Mouse (Mus musculus): Measurements from ENCODE around the gene Slc30a1.

Slc30a1 gene

GRCm38 (mm10) chr1:191896806-191897552, 9.6 kb upstream of the Slc30a1 start:
- DNase-seq = no peak

- DNase-seq = peak; percentile 29
Observed at GRCm38 (mm10) chr1:191905637-191906533, 682 bp upstream of the Slc30a1 start.

DNA sequence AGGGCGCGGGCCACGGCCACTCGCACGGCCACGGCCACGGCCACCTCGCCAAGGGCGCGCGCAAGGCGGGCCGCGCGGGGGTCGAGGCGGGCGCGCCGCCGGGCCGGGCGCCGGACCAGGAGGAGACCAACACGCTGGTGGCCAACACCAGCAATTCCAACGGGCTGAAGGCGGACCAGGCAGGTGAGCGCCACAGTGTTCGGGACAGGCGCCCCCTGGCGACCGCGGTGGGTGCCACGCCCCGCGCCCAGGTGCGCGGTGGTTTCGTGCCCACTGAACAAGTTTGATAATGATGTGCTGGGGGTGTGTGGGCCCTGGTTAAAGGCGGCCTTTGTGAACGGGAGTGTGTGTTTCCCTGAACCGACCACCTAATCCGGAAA, 854 bp downstream of the Slc30a1 start:
- peak; percentile 77 for DNase-seq

DNA sequence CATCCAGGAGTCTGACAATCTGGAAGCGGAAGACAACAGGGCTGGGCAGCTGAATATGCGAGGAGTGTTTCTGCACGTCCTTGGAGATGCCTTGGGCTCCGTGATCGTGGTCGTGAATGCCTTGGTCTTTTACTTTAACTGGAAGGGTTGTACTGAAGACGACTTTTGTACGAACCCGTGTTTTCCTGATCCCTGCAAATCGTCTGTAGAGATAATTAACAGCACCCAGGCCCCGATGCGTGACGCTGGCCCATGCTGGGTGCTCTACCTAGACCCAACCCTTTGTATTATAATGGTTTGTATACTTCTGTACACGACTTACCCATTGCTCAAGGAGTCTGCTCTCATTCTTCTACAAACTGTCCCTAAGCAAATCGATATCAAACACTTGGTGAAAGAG, 2.3 kb downstream of the Slc30a1 start:
- DNase-seq = no peak

- no peak for DNase-seq
Observed at GRCm38 (mm10) chr1:191909316-191909715, 2.7 kb downstream of the Slc30a1 start.

GRCm38 (mm10) chr1:191910646-191911045, 4.1 kb downstream of the Slc30a1 start:
- no peak for DNase-seq

GRCm38 (mm10) chr1:191911067-191911668, 4.6 kb downstream of the Slc30a1 start:
- no peak for DNase-seq

DNA sequence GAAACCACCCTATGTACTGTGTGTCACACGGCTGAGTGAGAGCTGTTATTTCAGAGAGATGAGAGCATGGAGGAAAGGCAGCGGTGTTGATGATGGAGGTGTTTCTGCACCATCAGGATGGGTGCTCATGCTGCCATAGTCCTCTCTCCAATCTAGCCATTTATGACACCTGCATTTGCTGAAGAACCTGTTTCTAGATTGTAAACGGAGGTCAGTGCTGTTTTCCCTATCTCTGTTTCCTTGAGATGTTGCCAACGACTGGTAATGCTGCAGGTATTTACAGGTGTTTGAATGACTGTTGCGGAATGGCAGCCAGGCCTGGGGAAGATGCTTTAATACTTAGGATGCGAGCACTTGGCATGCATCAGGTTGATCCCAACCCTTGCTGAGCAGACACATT, 8.1 kb downstream of the Slc30a1 start:
- no peak for DNase-seq

DNA sequence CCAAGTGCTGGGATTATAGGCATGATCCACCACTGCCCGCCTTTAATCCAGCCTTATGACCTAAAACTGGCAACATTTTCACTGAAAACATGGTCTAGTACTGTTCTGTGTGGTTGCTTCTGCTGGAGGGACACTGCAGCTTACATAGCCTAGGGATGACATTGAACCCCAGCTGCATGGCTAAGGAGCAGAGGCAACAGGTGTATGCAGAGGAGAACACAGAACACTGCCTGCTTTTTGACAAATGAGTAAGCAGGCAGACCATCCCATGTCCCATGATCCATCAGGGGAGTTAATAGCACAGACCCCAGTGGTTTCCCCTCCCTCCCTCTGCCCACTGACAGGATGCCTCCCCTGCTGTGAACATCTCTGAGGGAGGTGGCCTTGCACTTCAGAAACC, 9.0 kb downstream of the Slc30a1 start:
- no peak for DNase-seq

DNA sequence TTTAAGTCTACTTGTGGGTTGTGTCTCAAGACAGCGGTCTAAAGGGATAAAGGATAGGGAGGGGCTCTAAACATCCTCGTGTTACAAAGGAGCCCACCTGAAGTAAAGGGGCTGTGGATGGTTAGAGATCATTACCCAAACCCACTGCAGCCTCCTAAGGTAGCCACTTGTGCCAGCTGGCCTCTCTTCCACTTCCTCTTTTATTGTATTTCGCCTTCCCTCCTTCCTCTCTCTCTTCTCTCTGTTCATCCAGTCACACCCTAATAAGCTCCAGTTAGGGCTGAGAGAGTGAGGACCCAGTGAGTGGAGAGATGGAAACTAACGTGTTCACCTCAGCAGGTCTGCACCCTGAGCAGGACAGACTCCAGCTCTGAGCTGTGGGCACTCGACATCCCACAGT, 10.3 kb downstream of the Slc30a1 start:
- no peak for DNase-seq

GRCm38 (mm10) chr1:191919336-191919735, 12.8 kb downstream of the Slc30a1 start:
- no peak for DNase-seq

DNA sequence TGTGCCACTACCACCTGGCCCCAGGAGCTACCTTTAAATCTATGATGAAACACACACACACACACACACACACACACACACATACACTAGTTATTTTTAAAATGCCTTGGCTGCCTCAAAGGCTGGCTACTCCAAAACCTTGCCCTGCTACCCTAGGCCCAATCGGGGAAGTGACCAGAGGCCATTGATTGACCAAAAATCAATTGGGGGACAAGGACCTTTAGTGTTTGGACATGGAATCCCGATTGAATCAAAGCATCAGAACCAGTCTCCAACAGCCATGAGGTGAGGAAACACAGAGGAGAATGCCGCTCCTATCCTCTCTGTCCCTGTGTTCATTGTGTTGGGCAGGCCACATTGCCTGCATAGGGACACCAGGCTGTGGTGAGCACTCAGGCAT, 15.1 kb downstream of the Slc30a1 start:
- DNase-seq = no peak

GRCm38 (mm10) chr1:191925496-191925895, 18.9 kb downstream of the Slc30a1 start:
- DNase-seq = no peak

GRCm38 (mm10) chr1:191926681-191927080, 20.1 kb downstream of the Slc30a1 start:
- no peak for DNase-seq

DNA sequence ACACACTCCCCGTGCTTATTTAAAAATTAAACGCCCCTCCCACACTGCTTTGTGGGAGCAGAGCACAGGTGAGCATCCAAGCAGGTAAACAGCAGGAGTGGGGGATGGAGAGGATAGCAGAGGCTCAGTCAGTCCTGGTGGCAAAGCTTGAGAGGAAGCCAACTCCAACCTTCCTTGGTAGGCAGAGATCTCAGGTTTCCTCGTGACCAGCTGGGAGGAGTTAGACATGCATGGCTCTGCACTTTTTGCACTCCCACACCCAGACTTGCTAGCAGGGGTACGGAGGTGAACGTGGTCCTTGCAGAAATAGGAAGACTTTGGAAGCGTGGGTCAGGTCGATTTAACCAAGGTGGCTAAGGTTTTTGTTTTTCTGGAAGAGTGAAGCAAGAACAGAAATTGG, 21.8 kb downstream of the Slc30a1 start:
- DNase-seq = no peak

DNA sequence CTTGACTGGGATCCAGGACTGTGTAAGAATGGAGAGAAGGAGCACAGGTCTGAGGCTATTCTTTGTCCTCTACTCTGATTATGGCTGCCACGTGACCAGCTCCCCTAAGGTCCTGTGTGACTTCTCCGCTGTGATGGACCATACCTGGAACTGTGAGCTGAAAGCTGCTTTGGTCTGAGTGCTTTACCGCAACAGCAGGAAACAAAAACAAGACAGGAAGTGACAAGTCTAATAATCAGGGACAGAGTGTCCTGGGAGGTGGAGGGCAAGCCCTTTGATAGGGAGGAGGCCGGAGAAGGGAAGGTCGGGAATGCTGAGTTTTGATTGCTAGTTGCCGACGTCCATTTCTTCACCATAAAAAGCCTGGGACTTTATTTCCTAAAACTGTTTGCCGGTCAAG, 22.5 kb downstream of the Slc30a1 start:
- DNase-seq = no peak

- DNase-seq = no peak
Observed at GRCm38 (mm10) chr1:191929897-191930524, 23.4 kb downstream of the Slc30a1 start.

- DNase-seq = no peak
Observed at GRCm38 (mm10) chr1:191930525-191931105, 24.0 kb downstream of the Slc30a1 start.

- DNase-seq = no peak
Observed at GRCm38 (mm10) chr1:191932286-191932985, 25.9 kb downstream of the Slc30a1 start.

- DNase-seq = no peak
Observed at GRCm38 (mm10) chr1:191932986-191933632, 26.5 kb downstream of the Slc30a1 start.

DNA sequence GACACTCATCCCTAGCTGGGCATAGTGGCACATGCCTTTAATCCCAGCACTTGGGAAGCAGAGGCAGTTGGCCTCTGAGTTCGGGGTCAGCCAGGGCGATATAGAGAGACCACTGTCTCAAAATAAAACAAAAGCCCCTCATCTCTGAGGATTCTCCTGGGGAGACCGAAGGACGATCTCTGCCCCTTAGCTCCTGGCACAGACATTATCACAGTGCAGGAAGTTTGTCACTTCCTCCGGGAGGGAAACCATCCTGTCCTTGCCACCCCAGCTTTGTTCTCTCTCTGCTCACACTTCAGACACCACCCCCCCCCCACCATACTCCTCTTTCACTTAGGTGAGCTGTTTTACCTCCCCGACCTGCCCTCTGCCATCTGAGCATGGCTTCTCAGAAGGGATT, 37.1 kb downstream of the Slc30a1 start:
- no peak for DNase-seq

DNA sequence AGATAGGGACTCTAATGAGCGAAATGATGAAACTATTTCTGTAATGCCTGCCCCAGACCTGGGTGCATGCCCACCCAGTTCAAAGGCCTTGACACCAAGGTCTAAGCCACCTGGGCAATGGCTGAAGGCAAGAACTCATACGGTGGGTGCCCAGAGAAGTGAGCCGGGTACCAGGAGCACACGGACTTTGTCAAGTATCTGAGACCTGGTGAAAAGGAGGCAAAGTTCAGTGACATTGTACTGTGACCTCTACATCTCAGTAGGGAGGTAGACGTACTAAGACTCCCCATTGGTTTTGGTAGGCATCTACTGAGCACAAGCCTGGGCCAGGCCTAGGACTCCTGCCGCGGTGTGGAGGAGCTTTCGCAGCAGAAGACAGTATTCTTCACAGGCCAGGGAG, 38.8 kb downstream of the Slc30a1 start:
- DNase-seq = no peak
